Mouse (Mus musculus): ENCODE measurements around the gene Hes5.

Hes5 gene

DNA sequence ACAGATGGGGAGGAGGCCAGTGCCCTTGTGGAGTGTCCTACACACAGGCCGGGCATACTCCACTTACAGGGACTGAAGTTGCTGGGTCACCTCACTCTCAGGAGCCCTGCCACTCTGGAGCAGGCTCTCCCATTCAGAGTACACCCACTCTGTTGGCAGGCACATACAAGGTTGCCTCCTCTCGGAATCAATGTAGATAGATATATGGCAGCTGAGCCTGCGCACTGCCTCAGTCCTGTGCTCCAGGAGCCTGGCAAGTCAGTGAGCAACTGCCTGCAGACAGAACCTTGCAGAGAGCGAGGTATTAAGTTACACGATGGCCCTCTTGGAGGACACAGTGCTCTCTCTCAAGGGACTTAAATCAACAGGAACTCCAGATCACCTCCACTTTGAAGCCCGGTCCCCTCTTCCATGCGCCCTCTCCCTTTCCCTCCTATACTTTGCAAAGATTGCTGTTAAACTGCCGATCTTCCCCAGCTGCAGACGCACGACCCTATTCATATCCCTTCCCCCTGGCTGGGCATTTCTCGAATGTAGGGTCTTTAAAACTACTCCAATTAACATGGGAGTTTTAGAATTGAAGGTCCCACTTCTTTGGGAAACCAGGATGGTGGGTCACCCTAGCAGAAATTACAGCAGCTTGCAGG lies 2.6 kb downstream of the Hes5 start:
- in situ Hi-C loops (cut with MboI, MseI) = no loop called here

DNA sequence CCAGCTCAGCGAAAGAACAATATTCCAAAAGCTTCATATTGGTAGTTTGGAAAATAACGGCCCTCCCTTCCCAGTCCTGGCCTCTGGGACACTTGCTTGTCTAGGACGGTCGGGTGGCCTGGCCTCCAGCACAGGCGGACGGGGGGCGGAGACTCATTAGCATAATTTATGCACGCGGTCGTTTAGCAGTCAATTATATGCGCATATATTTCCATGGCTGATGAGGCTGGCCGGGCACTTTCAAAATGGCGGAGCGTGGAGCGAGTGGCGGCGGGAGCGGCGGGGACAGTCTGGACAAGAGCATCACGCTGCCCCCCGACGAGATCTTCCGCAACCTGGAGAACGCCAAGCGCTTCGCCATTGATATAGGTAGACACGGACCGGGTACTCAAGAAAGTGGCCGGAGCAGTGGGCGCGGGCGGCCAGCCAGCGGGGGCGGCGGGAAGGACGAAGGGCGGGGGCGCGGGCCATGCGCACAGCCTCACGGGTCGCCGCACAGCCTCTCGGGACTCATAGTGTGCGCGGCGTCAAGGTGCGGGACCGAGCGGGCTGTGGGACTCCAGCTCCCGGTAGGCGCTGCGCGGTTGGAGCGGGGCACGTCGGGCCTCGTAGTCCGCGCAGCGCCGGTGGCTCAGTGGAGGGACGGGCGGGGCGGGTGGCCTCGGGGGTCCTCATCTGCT lies 3.3 kb downstream of the Hes5 start, which contains the start of gene Pank4:
Gene Pank4, plus strand, starts transcription at position 223 of the 680 bp plus-strand sequence.
- in situ Hi-C loops (cut with MboI, MseI) = no loop called here

DNA sequence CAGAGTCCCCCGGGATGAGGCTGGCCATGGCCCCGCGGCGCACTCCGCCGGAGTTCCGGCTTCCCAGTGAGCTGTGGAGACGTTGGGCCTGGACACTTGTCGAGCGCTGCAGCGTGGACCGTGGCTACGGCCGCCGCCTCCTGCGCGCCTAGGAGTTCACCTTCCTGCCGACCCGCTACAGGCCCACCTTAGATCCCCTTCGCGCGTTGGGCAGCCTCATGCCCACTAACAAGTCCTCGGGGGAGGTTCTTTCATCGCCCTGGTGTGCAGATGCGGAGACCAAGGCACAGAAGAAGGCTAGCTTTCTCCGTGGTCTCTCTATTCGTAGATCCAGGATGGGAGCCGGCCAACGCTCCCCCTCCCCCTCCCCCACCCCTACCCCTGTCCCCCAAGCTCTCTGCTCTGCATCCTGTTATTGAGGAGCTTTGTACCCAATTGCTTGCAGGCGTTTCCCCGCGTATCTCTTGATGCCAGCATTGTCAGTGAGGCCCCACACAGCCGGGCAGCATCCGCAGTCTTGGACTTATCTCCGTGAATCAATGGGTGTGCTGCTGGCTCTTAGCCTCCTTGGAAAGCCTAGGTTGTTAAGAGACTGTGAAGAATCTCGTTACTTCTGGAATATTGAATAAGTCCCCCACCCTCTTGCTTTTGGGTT lies 4.0 kb downstream of the Hes5 start:
- in situ Hi-C loops (cut with MboI, MseI) = no loop called here

DNA sequence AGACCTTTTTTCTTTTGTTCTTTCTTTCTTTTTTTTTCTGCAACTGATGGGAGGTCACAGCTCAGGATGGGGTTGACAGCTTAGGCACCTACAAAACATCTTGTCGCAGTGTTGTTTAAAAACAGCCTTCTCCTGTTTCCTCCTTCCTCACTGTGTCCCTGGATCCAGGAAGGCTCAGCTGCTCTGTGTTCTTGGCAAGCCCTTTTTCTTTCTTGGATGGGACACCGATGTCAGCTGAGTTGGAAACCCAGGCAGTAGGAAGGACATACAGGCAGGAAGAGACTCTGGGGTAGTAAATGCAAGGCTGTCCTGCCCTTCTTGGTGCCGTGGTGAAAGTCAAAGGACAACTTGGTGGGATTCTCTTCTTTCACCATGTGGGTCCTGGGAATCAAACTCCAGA lies 5.1 kb downstream of the Hes5 start:
- in situ Hi-C loops (cut with MboI, MseI) = no loop called here

DNA sequence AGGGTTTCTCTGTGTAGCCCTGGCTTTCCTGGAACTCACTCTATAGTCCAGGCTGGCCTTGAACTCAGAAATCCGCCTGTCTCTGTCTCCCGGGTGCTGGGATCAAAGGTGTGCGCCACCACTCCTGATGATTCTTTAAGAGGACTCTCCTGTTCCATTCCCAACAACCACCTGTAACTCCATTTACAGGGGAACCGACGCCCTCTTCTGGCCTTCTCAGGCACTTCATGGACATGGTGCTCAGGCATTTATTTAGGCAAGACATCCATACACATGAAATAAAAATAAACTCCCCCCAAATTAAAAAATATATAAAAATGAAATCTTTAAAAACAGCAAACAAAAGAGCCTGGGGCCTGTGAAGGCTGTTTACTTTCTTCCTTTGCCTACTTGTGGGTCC lies 6.5 kb downstream of the Hes5 start:
- in situ Hi-C loops (cut with MboI, MseI) = no loop called here

DNA sequence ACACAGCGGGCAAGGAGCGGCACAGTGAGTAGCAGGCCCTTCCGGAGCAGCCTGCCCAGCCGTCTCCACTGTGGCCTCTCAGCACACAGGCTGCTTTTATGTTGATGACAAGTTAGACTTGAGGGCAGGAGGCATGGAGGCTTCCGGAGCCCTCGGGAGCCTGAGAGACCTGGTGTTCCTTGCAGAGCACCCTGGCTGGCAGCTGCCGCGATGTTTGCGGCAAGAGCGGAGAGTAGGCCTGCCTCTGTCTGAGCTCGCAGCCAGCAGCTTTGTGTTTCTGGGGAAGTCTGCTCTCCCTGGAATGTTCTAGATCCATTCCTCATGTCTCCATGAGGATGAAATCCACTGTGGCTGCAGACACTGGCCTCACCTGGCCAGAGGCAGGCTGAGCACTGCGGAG lies 11.8 kb downstream of the Hes5 start:
- in situ Hi-C loops (cut with MboI, MseI) = no loop called here

DNA sequence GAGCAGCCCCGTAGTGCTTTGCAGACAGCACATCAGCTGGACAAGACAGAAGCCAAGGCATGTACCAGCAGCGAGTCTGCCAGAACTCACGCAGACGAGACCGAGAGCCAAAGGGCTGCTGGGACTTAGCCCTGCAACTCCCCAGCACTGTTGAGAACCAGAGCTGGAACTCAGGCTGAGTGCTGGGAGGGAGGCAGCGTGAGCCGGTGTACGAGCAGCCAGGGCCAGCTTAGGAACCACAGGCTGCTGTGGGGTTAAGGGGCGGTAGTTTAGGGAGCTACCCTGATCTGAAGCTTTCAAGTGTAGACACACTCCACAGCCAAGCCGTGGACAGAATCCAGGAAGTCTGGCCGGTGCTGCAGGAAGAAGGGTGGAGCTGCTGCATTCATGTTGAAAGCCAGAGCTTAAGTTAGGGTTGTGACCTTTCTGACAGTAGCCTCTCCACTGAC lies 13.5 kb downstream of the Hes5 start:
- in situ Hi-C loops (cut with MboI, MseI) = no loop called here

DNA sequence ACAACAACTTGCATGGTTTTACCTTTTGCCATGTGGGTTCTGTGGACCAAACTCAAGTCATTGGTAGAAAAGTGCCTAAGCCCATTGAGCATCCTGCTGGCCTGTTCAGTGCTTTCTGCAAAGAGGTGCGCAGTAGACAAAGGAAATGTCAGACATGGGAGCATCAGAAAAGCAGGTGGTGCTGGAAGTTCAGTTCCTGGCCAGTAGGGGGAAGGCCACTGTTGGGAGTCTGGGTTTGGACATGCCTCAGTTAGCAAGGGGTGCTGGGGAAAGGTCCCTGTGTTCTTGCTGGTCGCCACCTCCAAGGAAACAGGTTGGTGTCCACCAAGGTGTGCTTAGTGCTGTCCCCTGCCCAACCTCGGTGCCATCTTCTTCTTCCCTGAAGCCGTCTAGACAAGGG lies 19.4 kb downstream of the Hes5 start:
- in situ Hi-C loops (cut with MboI, MseI) = loop anchor here in 1 of 2 experiments (10.0 kb wide), 1 partner anchor 85 kb away; the partner anchor contains the start of gene Pex10

DNA sequence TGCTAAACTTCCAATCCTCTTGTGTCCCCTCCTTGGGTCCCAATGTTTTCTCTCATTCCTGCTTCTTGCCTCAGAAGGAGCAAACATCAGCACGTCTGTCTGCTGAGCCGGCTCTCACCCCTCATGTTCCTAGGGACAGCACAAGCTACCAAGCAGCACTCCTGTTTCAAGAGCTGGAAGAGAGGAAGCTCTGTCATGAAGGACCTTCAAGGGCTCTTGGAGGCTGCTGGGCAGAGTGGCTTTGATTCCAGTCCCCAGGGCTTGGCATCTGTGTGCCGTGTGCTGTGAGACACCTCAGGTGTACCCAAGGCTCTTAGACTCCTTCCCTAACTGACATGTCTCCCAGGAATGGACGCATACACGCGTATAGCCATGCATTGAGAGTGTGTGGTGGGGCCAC lies 20.4 kb downstream of the Hes5 start:
- in situ Hi-C loops (cut with MboI, MseI) = loop anchor here in 1 of 2 experiments (10.0 kb wide), 1 partner anchor 84 kb away; the partner anchor contains the start of gene Pex10

DNA sequence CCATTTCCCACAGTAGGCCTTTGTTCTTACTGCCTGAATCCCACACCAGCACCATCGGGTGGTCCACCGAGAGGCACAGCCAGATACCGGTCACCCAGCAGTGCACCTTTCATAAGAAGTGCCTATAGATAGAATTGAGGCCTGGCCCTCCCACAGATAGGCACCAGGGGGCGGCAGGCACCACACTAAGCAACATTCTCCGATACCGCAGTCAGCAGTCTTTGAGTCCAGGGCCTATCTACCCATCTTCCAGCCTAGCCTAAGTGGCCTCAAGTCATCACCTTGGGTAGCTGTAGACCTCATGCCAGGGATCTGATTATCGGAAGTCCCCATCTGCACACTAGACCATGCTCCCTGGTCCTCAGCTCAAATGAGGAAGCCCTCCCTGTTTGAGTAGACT lies 20.8 kb downstream of the Hes5 start:
- in situ Hi-C loops (cut with MboI, MseI) = loop anchor here in 1 of 2 experiments (10.0 kb wide), 1 partner anchor 83 kb away; the partner anchor contains the start of gene Pex10

DNA sequence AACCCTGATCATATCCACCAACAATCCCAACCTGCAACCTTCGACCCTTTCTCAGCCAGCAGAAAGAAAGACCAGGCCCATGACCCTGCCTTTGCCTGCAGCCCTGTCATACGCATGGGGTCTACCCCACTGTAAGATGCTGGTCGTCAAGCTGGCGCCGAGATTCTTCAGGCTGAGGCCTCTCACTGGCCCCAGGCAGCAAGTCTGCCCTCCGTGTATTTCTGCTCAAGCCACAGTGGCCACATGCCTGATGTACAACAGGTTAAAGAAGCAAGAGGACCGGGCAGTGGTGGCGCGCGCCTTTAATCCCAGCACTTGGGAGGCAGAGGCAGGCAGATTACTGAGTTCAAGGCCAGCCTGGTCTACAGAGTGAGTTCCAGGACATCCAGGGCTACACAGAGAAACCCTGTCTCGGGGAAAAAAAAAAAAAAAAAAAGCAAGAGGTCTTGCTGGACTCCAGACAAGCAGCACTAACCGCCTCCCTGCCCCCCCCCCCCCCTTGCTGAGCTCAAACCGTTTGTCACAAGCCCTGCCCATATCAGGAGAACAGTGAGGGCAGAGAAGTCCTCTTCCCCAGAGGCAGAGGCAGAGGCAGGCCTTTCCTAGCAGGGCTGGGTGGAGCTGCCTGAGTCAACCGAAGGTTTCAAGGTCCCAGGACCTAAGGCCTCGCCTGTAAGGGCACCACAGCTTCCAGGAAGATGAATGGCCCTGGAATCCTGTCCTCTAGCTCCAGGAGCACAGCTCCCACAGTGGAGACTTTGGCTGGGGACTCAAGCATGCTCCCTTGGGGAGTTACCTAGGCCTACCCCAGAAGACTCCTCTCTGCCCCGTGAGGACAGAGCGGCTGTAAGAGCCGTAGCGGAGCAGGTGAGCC lies 21.8 kb downstream of the Hes5 start:
- in situ Hi-C loops (cut with MboI, MseI) = loop anchor here in 1 of 2 experiments (10.0 kb wide), 1 partner anchor 82 kb away; the partner anchor contains the start of gene Pex10

DNA sequence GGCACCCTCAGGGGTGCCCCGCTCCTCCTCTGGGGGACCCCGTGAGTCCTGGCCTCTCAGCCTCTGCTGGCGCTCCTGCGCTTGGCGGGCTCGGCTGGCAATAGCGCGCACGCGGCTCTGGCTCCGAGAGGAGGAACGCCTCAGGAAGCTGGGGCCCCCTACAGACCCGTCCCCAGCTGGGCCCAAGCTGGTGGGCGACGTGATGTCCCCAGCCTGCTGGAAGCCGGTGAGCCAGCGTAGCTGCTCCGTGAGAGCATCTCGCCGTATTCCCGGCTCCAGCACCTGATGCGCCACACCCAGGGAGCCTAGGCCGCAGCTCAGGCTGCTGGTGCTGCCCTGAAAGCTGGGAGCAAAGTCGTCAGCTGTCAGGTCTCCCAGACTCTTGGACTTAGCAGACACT lies 23.0 kb downstream of the Hes5 start:
- in situ Hi-C loops (cut with MboI, MseI) = loop anchor here in 1 of 2 experiments (10.0 kb wide), 1 partner anchor 81 kb away; the partner anchor contains the start of gene Pex10

DNA sequence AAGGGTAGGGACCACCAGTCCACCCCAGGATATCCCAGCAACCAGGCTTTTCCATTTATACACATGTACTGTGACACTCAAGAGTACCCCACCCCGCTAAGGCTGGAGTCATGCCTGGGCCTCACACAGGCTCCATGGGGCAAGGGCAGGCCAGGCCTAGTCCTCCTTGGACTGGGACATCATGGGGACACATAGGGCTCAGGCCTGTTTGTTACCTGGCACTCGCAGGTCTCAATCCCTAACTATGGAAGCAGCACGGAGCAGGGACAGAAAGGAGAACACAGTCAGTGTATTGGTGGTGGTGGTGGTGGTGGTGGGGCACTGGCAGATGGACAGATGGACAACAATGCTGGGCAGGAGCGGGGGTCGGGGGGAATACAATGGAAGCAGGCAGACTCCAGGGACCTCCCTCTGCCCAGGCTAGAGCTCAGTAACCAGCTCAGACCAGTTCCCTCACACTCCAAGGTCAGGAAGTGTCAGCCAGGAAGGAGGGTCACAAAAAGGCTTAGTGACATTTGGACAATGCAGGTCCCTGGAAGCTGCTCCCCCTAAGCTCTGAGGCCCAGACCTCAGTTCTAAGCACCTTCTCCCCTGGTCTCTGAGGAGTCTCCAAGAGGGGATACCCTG lies 24.5 kb downstream of the Hes5 start:
- in situ Hi-C loops (cut with MboI, MseI) = loop anchor here (5.0 to 10.0 kb wide), 2 partner anchors 77 to 80 kb away; partner anchors contain the start of gene Pex10 (in 1 of the 2)

DNA sequence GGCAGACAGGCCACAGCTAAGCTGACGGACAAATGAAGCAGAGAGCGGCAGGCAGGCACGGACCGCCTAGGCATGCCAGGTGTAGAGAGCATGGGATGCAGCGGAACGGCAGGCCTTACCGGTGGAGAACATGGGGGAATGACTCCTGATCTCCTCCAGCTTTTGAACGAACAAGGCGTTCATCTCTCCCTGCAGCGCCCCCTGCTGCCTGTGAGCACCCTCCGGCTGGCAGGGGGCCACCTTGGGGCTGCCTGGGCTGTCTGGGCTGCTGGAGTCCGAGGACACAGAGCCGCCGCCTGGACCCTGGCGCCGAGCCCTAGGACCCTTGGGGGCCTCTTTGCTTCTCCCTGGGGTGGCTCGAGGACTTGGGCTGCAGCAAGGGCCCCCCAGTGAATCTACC lies 25.4 kb downstream of the Hes5 start:
- in situ Hi-C loops (cut with MboI, MseI) = loop anchor here (5.0 to 10.0 kb wide), 2 partner anchors 76 to 79 kb away; partner anchors contain the start of gene Pex10 (in 1 of the 2)

DNA sequence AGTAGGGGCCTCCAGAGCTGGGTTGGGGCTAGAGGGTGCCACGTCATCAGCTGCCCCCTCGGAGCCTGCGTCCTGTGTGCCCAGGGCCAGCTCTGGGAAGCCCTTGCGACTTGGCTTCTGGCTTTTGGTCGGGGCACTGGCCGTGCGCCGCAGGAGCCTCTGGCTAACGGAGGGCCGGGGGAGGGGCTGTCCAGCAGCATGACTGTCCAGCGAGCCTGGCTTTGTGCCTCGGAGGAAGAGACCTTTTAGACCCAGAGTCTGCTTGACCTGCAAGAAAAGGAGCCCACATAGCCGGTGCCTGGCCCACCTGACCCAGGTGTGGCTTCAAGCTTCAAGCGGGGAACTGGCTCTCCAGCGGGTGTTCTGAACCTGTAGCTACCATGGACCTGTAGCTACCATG lies 26.0 kb downstream of the Hes5 start:
- in situ Hi-C loops (cut with MboI, MseI) = loop anchor here (5.0 to 10.0 kb wide), 2 partner anchors 76 to 78 kb away; partner anchors contain the start of gene Pex10 (in 1 of the 2)

DNA sequence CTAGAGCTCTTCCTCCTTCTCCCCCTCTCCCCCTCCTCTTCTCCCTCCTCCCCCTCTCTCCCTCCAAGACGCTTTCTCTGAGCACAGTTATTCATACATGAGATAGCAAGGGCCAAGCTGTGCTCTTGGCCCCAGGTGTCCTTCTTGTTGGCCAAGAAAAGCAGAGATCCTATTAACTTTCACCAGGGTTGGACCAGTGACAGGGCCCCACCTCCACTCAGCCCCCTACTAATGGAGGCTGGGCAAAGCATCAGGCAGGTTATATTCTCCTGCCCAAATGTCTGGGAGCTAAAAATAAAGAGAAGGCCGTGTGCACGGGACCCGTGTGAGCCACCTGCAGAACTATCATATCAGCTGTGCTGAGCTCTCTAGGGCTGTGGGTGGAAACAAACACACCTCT lies 34.2 kb downstream of the Hes5 start:
- in situ Hi-C loops (cut with MboI, MseI) = loop anchor here in 1 of 2 experiments (10.0 kb wide), 1 partner anchor 1350 kb away; no protein-coding TSS in a partner anchor

DNA sequence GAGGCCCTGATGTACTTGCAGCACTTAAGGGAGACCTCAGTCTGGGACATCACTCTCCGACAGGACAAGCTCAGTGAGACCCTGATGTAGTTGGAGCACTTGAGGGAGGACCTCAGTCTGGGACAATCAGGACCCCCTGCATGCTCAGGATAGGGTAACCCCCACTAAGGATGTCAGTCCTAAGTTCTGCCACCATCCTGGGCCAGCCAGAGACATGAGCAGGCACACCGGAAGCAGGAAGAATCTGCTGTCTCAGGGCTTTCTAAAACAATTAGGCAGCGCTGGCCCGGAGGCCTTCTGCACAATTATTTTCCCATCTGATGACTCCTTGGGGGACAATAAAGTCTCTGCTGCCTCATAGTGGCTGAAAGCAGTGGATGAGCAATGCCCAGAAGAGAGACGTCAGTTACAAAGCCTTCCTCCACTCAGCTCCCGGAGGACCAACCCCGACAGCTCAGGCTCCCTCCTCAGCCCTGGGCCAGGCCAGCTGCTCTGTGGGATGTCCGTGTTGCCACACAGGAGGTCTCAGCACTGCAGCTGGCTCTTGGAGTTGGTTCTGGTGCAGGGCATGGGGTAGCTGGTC lies 35.9 kb downstream of the Hes5 start:
- in situ Hi-C loops (cut with MboI, MseI) = loop anchor here in 1 of 2 experiments (10.0 kb wide), 1 partner anchor 1352 kb away; no protein-coding TSS in a partner anchor

DNA sequence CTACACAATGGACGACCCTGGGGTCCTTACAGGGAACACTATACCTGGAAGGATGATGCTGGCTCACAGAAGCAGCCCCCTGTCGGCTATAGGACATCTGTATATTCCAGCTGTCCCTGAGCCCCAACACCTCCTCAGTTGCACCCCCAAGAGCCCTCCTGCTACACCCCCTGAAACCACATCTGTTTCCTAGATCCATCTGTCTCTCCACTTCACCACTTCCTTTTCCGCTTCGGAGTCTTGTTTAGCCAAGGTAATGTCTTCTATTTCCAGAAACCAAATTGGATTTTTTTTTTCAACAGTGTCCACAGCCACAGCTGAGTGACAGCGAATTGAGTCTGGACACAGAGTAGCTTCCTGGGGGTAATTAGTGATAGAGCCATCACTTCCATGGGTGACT lies 38.7 kb downstream of the Hes5 start:
- in situ Hi-C loops (cut with MboI, MseI) = loop anchor here in 1 of 2 experiments (10.0 kb wide), 1 partner anchor 1355 kb away; no protein-coding TSS in a partner anchor

DNA sequence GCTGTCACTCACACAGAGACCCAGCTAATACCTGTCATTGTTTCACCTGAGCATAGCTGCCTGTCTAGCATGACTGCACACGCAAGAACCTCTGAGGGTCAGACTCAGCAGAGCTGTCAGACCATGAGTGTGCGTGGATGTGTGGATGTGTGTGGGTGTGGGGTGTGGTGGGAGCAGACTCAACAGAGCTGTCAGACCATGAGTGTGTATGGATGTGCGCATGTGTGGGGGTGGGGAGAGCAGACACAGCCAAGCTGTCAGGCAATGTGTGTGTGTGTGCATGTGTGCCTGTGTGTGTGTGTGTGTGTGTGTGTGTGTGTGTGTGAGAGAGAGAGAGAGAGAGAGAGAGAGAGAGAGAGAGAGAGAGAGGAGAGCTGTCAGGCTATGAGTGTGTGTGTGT lies 44.6 kb downstream of the Hes5 start:
- in situ Hi-C loops (cut with MboI, MseI) = loop anchor here in 1 of 2 experiments (10.0 kb wide), 1 partner anchor 1380 kb away; no protein-coding TSS in a partner anchor

DNA sequence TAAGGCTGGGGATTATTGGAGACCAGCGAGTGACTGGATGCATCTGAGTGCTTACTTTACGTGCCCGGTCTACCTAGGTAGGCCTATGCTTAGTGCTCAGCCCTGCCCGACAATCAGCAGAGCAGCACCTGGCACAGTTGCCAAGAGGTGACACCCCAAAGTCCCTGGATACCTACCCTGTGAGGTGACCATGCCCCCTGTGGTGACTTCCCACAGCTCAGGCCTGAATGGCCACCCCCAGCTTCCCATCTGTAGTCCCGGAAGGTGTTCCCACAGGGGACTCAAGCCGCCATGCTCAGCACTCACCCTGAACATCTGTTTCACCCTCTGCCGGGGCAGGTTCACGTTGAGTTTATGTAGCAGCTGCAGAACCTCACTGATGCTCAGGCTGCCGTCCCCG lies 45.6 kb downstream of the Hes5 start:
- in situ Hi-C loops (cut with MboI, MseI) = loop anchor here in 1 of 2 experiments (10.0 kb wide), 1 partner anchor 1381 kb away; no protein-coding TSS in a partner anchor

All from T-helper 17 cell (primary cell).